Mouse (Mus musculus): ENCODE measurements around the gene Capn3. TPM values are rescaled to one million over a fixed set of nuclear protein-coding genes. Genes with fewer than 3 reads are reported as not detected.

Capn3 gene
- polyA plus RNA-seq, 1 experiment = 1.8 TPM

- H3K27me3 ChIP-seq (ENCODE audit: control insufficient read depth, insufficient read depth, insufficient read length) = no peaks in the 10 kb centered on the region
- H3ac ChIP-seq (ENCODE audit: control insufficient read depth, insufficient read length, low read depth) = no peak overlapping the region
- H3K36me3 ChIP-seq (ENCODE audit: control insufficient read depth, insufficient read depth) = no peaks in the 10 kb centered on the region
- no peak for TF ChIP-seq FOSL1 (IDR thresholded peaks at IDR 0.05; ENCODE audit: insufficient read depth, low read length, poor library complexity, severe bottlenecking)
- no peak for TF ChIP-seq MYOG (IDR thresholded peaks at IDR 0.05; ENCODE audit: control insufficient read depth, extremely low read depth, insufficient read length)
- TF ChIP-seq USF1 (IDR thresholded peaks at IDR 0.05; ENCODE audit: low read depth) = no peak
- TF ChIP-seq CTCF (IDR thresholded peaks at IDR 0.05; ENCODE audit: control insufficient read depth, insufficient read depth, insufficient read length) = no peak
- no peak for TF ChIP-seq MAX (IDR thresholded peaks at IDR 0.05)
- no peak for TF ChIP-seq MYOD1 (IDR thresholded peaks at IDR 0.05; ENCODE audit: control insufficient read depth, insufficient read length, low read depth)
- no peak for TF ChIP-seq CEBPB (IDR thresholded peaks at IDR 0.05; ENCODE audit: low read depth)
- no peak overlapping the region for H3K4me3 ChIP-seq (ENCODE audit: insufficient read depth, poor library complexity, severe bottlenecking)
- H3K79me2 ChIP-seq (ENCODE audit: control insufficient read depth, insufficient read depth) = no peaks in the 10 kb centered on the region
- H3K79me3 ChIP-seq (ENCODE audit: low read depth) = no peaks in the 10 kb centered on the region
Measured at GRCm38 (mm10) chr2:120444486-120444885, 11.3 kb upstream of the Capn3 start.

- H3K79me3 ChIP-seq (ENCODE audit: low read depth) = no peaks in the 10 kb centered on the region
- no peaks in the 10 kb centered on the region for H3K27me3 ChIP-seq (ENCODE audit: control insufficient read depth, insufficient read depth, insufficient read length)
- H3K36me3 ChIP-seq (ENCODE audit: control insufficient read depth, insufficient read depth) = no peaks in the 10 kb centered on the region
- H3ac ChIP-seq (ENCODE audit: control insufficient read depth, insufficient read length, low read depth) = no peak overlapping the region
- H3K4me3 ChIP-seq (ENCODE audit: insufficient read depth, poor library complexity, severe bottlenecking) = no peak overlapping the region
- TF ChIP-seq CTCF (IDR thresholded peaks at IDR 0.05; ENCODE audit: control insufficient read depth, insufficient read depth, insufficient read length) = no peak
- TF ChIP-seq CEBPB (IDR thresholded peaks at IDR 0.05; ENCODE audit: low read depth) = no peak
- no peak for TF ChIP-seq MYOD1 (IDR thresholded peaks at IDR 0.05; ENCODE audit: control insufficient read depth, insufficient read length, low read depth)
- no peak for TF ChIP-seq FOSL1 (IDR thresholded peaks at IDR 0.05; ENCODE audit: insufficient read depth, low read length, poor library complexity, severe bottlenecking)
- TF ChIP-seq USF1 (IDR thresholded peaks at IDR 0.05; ENCODE audit: low read depth) = no peak
- TF ChIP-seq MYOG (IDR thresholded peaks at IDR 0.05; ENCODE audit: control insufficient read depth, extremely low read depth, insufficient read length) = no peak
- TF ChIP-seq MAX (IDR thresholded peaks at IDR 0.05) = no peak
- H3K79me2 ChIP-seq (ENCODE audit: control insufficient read depth, insufficient read depth) = no peaks in the 10 kb centered on the region
Measured at GRCm38 (mm10) chr2:120446373-120446772, 9.4 kb upstream of the Capn3 start.

GRCm38 (mm10) chr2:120447306-120447705 lies 8.5 kb upstream of the Capn3 start:
- H3K36me3 ChIP-seq (ENCODE audit: control insufficient read depth, insufficient read depth) = no peaks in the 10 kb centered on the region
- H3K4me3 ChIP-seq (ENCODE audit: insufficient read depth, poor library complexity, severe bottlenecking) = no peak overlapping the region
- H3ac ChIP-seq (ENCODE audit: control insufficient read depth, insufficient read length, low read depth) = no peak overlapping the region
- H3K79me2 ChIP-seq (ENCODE audit: control insufficient read depth, insufficient read depth) = no peaks in the 10 kb centered on the region
- H3K27me3 ChIP-seq (ENCODE audit: control insufficient read depth, insufficient read depth, insufficient read length) = no peaks in the 10 kb centered on the region
- no peaks in the 10 kb centered on the region for H3K79me3 ChIP-seq (ENCODE audit: low read depth)
- no peak for TF ChIP-seq CTCF (IDR thresholded peaks at IDR 0.05; ENCODE audit: control insufficient read depth, insufficient read depth, insufficient read length)
- TF ChIP-seq MYOD1 (IDR thresholded peaks at IDR 0.05; ENCODE audit: control insufficient read depth, insufficient read length, low read depth) = no peak
- no peak for TF ChIP-seq USF1 (IDR thresholded peaks at IDR 0.05; ENCODE audit: low read depth)
- TF ChIP-seq CEBPB (IDR thresholded peaks at IDR 0.05; ENCODE audit: low read depth) = no peak
- no peak for TF ChIP-seq FOSL1 (IDR thresholded peaks at IDR 0.05; ENCODE audit: insufficient read depth, low read length, poor library complexity, severe bottlenecking)
- TF ChIP-seq MAX (IDR thresholded peaks at IDR 0.05) = no peak
- no peak for TF ChIP-seq MYOG (IDR thresholded peaks at IDR 0.05; ENCODE audit: control insufficient read depth, extremely low read depth, insufficient read length)

GRCm38 (mm10) chr2:120450724-120451123 lies 5.1 kb upstream of the Capn3 start:
- no peaks in the 10 kb centered on the region for H3K79me3 ChIP-seq (ENCODE audit: low read depth)
- H3K27me3 ChIP-seq (ENCODE audit: control insufficient read depth, insufficient read depth, insufficient read length) = no peaks in the 10 kb centered on the region
- no peaks in the 10 kb centered on the region for H3K36me3 ChIP-seq (ENCODE audit: control insufficient read depth, insufficient read depth)
- no peak overlapping the region for H3K4me3 ChIP-seq (ENCODE audit: insufficient read depth, poor library complexity, severe bottlenecking)
- H3ac ChIP-seq (ENCODE audit: control insufficient read depth, insufficient read length, low read depth) = no peak overlapping the region
- no peaks in the 10 kb centered on the region for H3K79me2 ChIP-seq (ENCODE audit: control insufficient read depth, insufficient read depth)
- TF ChIP-seq FOSL1 (IDR thresholded peaks at IDR 0.05; ENCODE audit: insufficient read depth, low read length, poor library complexity, severe bottlenecking) (no peak), USF1 (IDR thresholded peaks at IDR 0.05; ENCODE audit: low read depth) (no peak), CEBPB (IDR thresholded peaks at IDR 0.05; ENCODE audit: low read depth) (no peak), MYOG (IDR thresholded peaks at IDR 0.05; ENCODE audit: control insufficient read depth, extremely low read depth, insufficient read length) (no peak), MYOD1 (IDR thresholded peaks at IDR 0.05; ENCODE audit: control insufficient read depth, insufficient read length, low read depth) (no peak), MAX (IDR thresholded peaks at IDR 0.05) (no peak), CTCF (IDR thresholded peaks at IDR 0.05; ENCODE audit: control insufficient read depth, insufficient read depth, insufficient read length) (no peak)

- Histone ChIP-seq H3K36me3 (ENCODE audit: control insufficient read depth, insufficient read depth) (no peaks in the 10 kb centered on the region), H3K4me3 (ENCODE audit: insufficient read depth, poor library complexity, severe bottlenecking) (no peak overlapping the region), H3K27me3 (ENCODE audit: control insufficient read depth, insufficient read depth, insufficient read length) (no peaks in the 10 kb centered on the region), H3ac (ENCODE audit: control insufficient read depth, insufficient read length, low read depth) (no peak overlapping the region), H3K79me3 (ENCODE audit: low read depth) (no peaks in the 10 kb centered on the region), H3K79me2 (ENCODE audit: control insufficient read depth, insufficient read depth) (no peaks in the 10 kb centered on the region)
- no peak for TF ChIP-seq USF1 (IDR thresholded peaks at IDR 0.05; ENCODE audit: low read depth)
- no peak for TF ChIP-seq MAX (IDR thresholded peaks at IDR 0.05)
- TF ChIP-seq CTCF (IDR thresholded peaks at IDR 0.05; ENCODE audit: control insufficient read depth, insufficient read depth, insufficient read length) = no peak
- TF ChIP-seq MYOD1 (IDR thresholded peaks at IDR 0.05; ENCODE audit: control insufficient read depth, insufficient read length, low read depth) = no peak
- no peak for TF ChIP-seq MYOG (IDR thresholded peaks at IDR 0.05; ENCODE audit: control insufficient read depth, extremely low read depth, insufficient read length)
- TF ChIP-seq FOSL1 (IDR thresholded peaks at IDR 0.05; ENCODE audit: insufficient read depth, low read length, poor library complexity, severe bottlenecking) = no peak
- TF ChIP-seq CEBPB (IDR thresholded peaks at IDR 0.05; ENCODE audit: low read depth) = no peak
Measured at GRCm38 (mm10) chr2:120452600-120452999, 3.2 kb upstream of the Capn3 start.

- Histone ChIP-seq H3ac (ENCODE audit: control insufficient read depth, insufficient read length, low read depth) (no peak overlapping the region), H3K27me3 (ENCODE audit: control insufficient read depth, insufficient read depth, insufficient read length) (no peaks in the 10 kb centered on the region), H3K79me3 (ENCODE audit: low read depth) (no peaks in the 10 kb centered on the region), H3K36me3 (ENCODE audit: control insufficient read depth, insufficient read depth) (no peaks in the 10 kb centered on the region), H3K4me3 (ENCODE audit: insufficient read depth, poor library complexity, severe bottlenecking) (no peak overlapping the region), H3K79me2 (ENCODE audit: control insufficient read depth, insufficient read depth) (no peaks in the 10 kb centered on the region)
- TF ChIP-seq MAX (IDR thresholded peaks at IDR 0.05) (no peak), CEBPB (IDR thresholded peaks at IDR 0.05; ENCODE audit: low read depth) (no peak), MYOD1 (IDR thresholded peaks at IDR 0.05; ENCODE audit: control insufficient read depth, insufficient read length, low read depth) (no peak), CTCF (IDR thresholded peaks at IDR 0.05; ENCODE audit: control insufficient read depth, insufficient read depth, insufficient read length) (no peak), MYOG (IDR thresholded peaks at IDR 0.05; ENCODE audit: control insufficient read depth, extremely low read depth, insufficient read length) (no peak), FOSL1 (IDR thresholded peaks at IDR 0.05; ENCODE audit: insufficient read depth, low read length, poor library complexity, severe bottlenecking) (no peak), USF1 (IDR thresholded peaks at IDR 0.05; ENCODE audit: low read depth) (no peak)
Measured at GRCm38 (mm10) chr2:120454987-120455386, 832 bp upstream of the Capn3 start.

All from C2C12 (cell line).